Mouse (Mus musculus) brain, embryonic 14.5 days (tissue): Measurements from ENCODE around the gene Inmt. TPM values are rescaled to one million over a fixed set of nuclear protein-coding genes. Genes with fewer than 3 reads are reported as not detected.
A peak's percentile ranks its signal among the peaks of the same experiment; 100 is the strongest.
"Not testable (repeated sequence)": the region's sequence is repeated elsewhere in the genome, so short reads cannot be mapped to it uniquely, and the experiment has no call there.

Experiments used
- DNase-seq: peaks from one replicate; pipeline ENCODE4 v3.0.0-alpha.2; 2011; ENCODE audit warnings: low read depth
- CTCF ChIP-seq: fragments of 200-500 bp; IDR thresholded peaks from 2 replicates; pipeline ENCODE4 v1.5.1; 2012; ENCODE audit warnings: inconsistent platforms, mild to moderate bottlenecking, moderate library complexity, borderline replicate concordance; ENCODE audit not compliant: insufficient read depth, insufficient read length; ENCODE audit errors: extremely low read depth
- POLR2A ChIP-seq: fragments of 200-500 bp; IDR thresholded peaks from 2 replicates; pipeline ENCODE4 v1.6.1; 2012; ENCODE audit warnings: mild to moderate bottlenecking, inconsistent platforms, borderline replicate concordance; ENCODE audit not compliant: poor library complexity, insufficient read depth, insufficient read length, severe bottlenecking; ENCODE audit errors: extremely low read depth
- polyA plus RNA-seq: library from polyadenylated mRNA; depleted of rRNA; stranded (reverse); fragments of >200 nt; gene quantifications from 2 replicates; pipeline ENCODE4 v1.2.3, GENCODE M21; 2012

Gene Inmt
- polyA plus RNA-seq, 1 experiment, result not detected

DNA sequence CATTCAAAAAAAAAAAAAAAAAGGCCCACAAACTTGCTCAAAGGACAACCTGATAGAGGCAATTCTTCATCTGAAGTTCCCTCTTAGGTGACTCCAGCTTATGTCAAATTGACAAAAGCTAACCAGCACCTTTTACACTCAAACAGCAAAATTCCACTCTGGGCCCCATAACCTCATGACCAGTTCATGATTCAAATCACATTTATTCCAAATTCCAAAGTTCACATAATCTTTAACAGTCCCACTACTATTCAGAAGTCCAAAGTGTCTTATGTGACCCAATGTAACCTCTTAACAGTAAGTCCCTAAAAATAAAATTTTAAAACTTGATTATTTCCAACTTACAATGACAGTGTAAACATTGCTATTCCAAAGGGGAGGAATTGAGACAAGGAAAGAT is 14.6 kb upstream of the Inmt start:
- TF ChIP-seq CTCF, result no peak
- no peak for TF ChIP-seq POLR2A
- DNase-seq, result no peak

DNA sequence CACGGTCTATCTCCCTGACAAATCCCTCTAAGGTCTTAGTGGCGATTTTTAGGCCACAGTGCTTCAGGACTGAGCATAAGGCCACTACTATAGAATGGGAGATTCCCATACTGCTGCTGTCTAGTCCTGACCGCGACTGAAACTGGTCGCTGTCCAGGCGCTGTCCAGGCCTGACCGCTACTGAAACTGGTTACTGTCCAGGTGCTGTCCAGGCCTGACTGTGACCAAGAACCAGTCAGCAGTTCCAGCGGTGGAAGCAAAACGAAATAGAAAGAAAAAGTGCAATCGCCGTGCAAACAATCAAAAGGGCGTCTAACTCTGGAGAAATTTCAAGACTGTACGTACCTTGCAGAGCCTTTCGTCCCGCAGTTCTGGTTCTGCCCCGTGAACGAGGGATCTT is 13.0 kb upstream of the Inmt start:
- not testable (repeated sequence) for DNase-seq

DNA sequence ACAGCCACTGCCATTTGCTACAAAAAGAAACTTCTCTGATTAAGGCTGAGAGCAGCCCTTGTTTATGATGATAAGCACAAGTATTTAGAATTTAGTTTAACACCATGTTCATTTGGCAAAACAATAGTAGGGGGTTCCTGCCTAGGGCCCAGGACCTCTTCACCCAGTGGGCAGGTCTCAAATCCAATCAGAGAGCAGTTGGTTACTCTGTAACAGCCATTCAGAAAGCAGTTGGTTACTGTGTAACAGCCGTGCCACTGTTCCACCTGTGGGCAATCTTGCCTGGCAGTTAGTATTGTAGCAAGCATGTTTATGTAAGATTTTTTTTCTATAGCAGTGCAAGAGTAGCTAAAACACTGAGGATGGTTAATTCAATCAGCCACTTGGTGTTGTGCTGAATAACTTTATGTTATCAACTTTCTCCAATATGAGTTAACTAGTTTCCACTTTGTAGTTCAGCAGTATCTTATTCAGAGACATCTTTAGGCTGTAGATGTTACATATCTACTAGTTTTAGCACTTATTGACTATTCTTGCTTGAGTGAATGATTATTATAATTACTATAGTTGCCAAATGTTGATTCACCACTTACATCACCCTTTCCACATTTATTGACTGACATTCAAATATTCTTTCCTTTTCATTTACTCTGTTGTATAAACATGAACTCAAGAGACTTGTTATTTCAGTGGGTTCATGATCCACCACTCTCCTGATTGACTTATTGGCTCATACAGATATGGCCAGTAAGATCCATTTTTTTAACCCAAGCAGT is 8.0 kb upstream of the Inmt start:
- no peak for TF ChIP-seq CTCF
- no peak for TF ChIP-seq POLR2A
- DNase-seq, result no peak

DNA sequence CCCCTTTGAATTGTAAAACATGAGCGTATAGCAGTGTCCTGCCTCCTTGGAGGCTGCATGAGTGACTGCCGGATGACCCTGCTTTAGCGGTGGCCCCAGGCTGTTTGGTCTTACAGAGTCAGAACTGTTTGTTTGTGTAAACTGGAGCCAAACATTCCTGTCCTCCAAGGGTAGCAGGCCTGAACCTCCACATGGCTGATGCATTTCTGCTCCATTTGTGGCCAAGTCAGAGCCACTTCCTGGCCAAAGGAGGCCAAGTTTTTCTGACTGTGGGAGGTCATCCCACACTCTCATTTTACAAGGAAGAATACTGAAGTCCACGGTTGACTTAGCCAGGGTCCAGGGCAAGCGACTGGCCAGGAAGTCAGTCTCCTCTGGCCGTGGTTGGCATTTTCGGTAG is 4.7 kb upstream of the Inmt start:
- TF ChIP-seq CTCF (no peak), POLR2A (no peak)

DNA sequence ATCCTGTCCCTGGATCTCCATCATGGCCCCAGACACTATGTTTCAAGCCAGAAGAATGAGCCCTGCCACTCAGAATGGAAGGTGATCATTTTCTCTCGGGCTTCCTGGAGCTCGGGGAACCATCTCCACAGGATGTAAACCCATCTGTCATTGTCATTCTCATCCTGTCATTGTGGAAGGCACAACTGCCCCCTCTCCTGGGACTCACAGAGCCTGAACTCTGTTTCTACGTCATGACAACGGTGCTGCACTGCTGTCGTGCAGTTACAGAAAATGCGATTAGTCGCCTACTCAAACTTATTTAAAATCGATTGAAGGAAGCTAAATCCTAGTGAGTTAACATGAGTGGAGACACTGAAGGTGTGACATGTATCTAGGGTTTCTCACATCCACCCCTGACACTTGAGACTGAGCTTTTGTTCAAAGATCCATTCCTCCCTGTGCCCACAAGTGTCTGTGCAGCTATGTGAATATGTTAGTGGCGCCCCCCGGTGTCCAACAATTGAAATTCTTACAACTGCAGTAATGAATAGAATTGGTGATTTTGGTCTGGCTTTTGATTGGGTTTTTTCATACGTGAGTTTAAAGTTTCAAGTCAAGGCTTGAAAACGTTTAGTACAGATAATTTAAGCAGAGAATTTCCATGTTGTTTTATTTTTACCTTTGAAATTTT is 2.4 kb upstream of the Inmt start:
- no peak for TF ChIP-seq POLR2A
- peak; percentile 40; the same call in 1 of the 2 replicates for TF ChIP-seq CTCF
- peak; percentile 49 for DNase-seq

More for the DNA sequence above, 4.7 kb upstream of the Inmt start:
- no peak for DNase-seq

DNA sequence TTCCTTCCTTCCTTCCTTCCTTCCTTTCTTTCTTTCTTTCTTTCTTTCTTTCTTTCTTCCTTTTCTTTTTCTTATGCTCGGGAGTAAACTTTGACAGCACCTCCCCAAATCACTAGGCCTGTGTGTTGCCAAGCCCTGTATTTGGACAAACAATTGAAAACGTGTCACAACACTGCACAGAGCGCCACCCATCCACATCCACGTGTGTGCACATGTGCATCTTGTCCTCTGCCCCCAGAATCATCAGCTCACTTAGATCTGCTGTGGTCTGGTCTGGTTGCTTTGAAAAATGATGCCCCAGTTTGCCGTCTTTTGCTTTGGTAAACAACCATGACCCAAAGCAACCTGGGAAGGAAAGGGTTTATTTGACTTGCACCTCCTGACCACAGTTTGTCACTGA is 1.0 kb upstream of the Inmt start:
- DNase-seq, result no peak
- TF ChIP-seq CTCF, result no peak
- TF ChIP-seq POLR2A, result no peak

DNA sequence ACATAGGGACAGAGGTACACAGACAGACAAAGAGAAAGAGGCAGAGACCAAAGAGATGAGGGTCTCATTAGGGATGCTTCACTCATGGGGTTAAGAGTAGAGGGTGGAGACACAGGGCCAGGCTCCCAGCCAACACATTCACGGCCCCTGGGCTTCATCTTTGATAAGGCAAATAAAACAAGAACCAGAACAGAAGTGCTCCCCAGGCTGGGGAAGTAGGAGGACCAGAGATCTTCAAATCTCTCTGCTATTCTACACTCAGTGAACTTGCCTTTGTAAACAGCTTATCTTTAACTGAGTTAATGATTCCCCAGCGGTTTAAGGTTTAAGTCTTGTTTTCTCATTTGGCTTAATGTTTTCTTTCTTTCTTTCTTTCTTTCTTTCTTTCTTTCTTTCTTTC is 613 bp upstream of the Inmt start:
- DNase-seq, result no peak
- TF ChIP-seq POLR2A, result no peak
- no peak for TF ChIP-seq CTCF

DNA sequence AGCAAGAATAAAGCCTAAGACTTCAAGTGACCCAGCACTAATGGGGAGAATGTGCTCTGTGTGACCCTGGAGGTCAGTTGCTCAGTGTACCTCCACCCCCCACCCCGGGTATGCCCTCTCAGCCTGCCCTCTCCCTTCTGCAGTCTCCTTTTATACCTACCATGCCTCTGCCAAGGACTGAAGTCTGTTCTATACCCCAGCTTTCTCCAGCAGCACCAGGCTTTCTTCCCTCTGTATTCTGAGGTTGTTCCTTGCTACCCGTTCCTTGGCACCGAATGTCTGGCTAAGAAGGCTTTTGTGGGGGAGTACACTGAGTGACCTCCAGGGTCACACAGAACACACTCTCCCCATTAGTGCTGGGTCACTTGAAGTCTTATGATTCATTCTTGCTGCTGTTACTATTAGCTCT is 898 bp downstream of the Inmt start:
- DNase-seq, result peak; percentile 14
- no peak for TF ChIP-seq CTCF
- TF ChIP-seq POLR2A, result no peak

DNA sequence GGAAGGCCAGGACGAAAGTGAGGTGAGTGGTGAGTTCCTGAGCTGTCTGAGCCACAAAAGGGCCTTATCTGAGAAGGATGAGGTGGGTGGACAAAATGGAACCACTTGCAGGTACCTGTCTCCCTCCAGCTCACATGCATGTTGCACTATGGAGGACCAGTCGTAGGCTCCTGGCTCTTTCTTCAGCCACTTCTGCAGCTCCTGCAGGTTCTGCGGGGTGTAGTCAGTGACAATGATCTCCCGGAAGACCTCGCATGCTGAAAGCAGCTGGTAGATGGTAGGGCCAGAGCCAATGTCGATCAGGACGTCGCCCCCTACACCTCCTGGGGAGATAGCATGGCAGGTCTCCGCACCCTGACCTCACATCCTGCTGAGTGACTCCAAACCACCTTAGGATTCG is 1.7 kb downstream of the Inmt start:
- DNase-seq, result no peak
- TF ChIP-seq POLR2A, result no peak

DNA sequence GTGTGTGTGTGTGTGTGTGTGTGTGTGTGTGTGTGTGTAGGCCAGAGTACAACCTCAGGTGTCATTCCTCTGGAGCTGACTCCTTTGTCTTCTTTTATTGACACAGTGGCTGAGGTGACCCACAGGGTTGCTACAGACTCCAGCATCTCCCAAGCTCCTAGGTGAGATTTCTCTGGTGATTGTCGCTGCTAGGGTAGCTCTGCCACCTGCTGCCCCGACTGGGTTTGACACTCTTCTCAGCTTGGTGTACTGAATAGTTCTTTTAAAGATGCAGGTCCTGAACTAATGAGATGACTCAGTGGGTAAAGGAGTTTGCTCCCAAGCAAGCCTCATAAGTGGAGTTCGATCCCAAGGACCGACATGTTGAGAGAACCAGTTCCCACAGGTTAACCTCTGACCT is 3.2 kb downstream of the Inmt start:
- TF ChIP-seq CTCF, result peak; percentile 31; the same call in 1 of the 2 replicates
- TF ChIP-seq POLR2A, result no peak
- DNase-seq, result peak; percentile 23

DNA sequence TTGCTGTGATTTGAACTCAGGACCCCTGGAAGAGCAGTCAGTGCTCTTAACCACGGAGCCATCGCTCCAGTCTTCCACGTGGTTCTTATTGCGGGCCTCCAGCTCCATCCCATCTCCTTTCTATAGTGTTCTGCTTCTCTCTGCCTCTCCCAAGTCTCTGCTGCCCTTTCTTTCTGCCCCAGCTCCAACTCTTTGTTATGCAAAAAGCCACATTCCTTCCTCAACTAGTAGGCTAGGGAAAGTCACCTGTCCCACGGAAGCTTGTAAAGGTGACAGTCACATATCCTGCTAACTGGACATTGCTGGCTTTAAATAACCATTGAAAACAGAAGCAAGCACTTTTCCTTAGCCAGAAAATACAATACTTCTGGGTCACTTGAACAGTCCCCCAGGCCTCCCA is 5.0 kb downstream of the Inmt start:
- TF ChIP-seq POLR2A (no peak), CTCF (no peak)
- DNase-seq, result no peak

DNA sequence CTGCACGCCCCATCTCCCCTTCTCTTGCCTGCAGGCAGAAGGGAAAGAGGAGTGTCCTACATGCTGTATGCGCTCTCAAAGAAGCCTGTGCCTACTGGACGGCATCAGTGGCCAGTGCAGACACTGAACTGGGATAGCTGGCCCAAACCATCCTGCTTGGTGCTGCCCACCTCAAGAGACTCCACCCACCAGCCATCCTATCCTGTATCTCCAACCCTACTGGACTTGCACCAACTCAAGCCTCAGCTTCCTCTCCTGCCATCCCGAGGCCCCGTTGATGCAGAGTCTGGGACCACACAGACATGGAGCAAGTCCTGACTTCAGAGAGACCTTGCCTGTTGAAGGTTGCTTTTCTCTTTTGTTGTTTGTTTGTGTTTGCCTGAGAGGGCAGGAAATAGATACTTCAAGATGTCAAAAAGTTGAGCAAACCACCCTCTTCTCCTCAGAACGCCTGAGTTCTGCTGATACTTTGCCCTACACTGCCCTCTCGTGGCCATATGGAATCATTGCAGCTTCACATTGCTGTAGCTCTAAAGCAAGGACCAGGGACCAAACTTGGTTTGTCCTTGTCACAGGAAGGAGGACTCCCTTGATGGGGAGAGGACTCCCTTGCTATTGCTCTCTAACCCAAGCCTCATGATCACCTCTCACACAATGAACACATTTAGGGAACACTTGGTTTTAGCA is 7.9 kb downstream of the Inmt start:
- TF ChIP-seq POLR2A (no peak), CTCF (peak; percentile 86; the same call in 1 of the 2 replicates)
- DNase-seq, result peak; percentile 83

DNA sequence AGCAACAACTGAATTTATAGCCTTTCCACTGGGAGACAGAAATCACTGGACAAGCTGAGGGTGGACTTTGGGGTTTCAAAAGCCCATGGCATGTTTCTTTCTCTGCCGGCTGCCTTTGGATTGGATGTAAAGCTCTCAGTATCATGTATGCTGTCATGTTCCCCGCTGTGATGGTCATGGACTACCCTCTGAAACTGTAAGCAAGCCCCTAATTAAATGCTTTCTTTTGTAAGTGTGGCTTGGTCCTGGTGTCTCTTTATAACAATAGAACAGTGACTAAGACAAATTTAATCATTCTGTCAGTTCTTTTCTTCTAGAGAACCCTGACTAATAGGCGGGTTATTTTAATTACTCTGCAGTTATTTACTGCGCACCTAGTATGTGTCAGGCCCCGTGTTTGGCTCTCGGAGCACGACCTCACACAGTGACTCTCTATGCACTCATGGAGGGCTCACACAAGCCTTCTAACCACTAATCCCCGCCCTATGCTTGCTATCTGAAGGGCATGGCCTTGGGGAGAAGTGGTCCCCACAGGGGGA is 11.7 kb downstream of the Inmt start:
- DNase-seq, result no peak
- no peak for TF ChIP-seq POLR2A
